Mouse (Mus musculus) erythroblast, embryonic 14.5 days (primary cell): ENCODE measurements around the gene Slc25a47.

ENCODE experiments used
- GATA1 ChIP-seq: IDR thresholded peaks from 2 replicates; pipeline ENCODE4 v1.6.1; 2012; ENCODE audit warnings: low read length, inconsistent platforms, mixed read lengths
- TAL1 ChIP-seq: IDR thresholded peaks from 3 replicates; pipeline ENCODE4 v1.6.1; 2012; ENCODE audit warnings: low read length, inconsistent platforms, mixed read lengths

DNA sequence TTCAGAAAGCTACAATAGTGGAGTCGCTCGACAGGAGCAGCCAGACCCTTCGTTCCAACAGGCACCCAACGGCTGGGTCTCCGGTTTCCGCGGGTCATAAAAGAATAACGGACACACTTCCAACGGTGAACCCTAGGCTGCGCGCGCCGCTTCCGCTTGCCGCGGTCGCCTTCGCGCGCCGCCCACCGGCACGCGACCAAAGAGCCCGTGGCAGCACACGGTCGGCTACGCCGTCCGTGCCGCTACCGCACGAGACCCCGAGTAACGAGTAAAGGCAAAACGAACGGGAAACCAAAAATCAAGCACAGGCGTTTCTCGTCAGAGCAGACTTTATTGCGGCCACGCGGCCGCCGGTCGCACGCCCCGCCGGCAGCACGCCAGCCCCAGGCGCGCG, 43.7 kb upstream of the Slc25a47 start:
- TF ChIP-seq GATA1 (no peak), TAL1 (no peak)
